Mouse (Mus musculus): Measurements from ENCODE around the gene Habp4.

GRCm38 (mm10) chr13:64153083-64153682 lies 8.4 kb upstream of the Habp4 start, which contains the start of gene Zfp367:
- TF ChIP-seq CTCF (IDR thresholded peaks at IDR 0.05; ENCODE audit: low read depth, low read length): no peak
- TF ChIP-seq POLR2A (IDR thresholded peaks at IDR 0.05; ENCODE audit: extremely low read depth, insufficient read depth, low read length): no peak
